Mouse (Mus musculus) embryonic facial prominence, embryonic 15.5 days (tissue): Measurements from ENCODE around the gene Themis2. TPM values are rescaled to one million over a fixed set of nuclear protein-coding genes. Genes with fewer than 3 reads are reported as not detected.
"Not testable (repeated sequence)": the region's sequence is repeated elsewhere in the genome, so short reads cannot be mapped to it uniquely, and the experiment has no call there.

Experiments used
- ATAC-seq: fragments of 200-750 bp; cut with Nextera tagmentation; 2 replicates; pipeline ENCODE4 v1.8.0; 2017; ENCODE audit warnings: low read depth, moderate TSS enrichment; ENCODE audit not compliant: insufficient number of reproducible peaks, low FRiP score, low TSS enrichment
- H3K27ac ChIP-seq: fragments of 300-500 bp; sonication (generic); replicated peaks from 2 replicates; pipeline ENCODE4 v1.5.1; 2015; ENCODE audit warnings: mild to moderate bottlenecking, inconsistent platforms
- H3K27me3 ChIP-seq: fragments of 300-500 bp; sonication (generic); 2 replicates; pipeline ENCODE4 v1.6.1; 2015; ENCODE audit warnings: inconsistent platforms
- H3K36me3 ChIP-seq: fragments of 300-500 bp; sonication (generic); 2 replicates; pipeline ENCODE4 v1.6.1; 2015; ENCODE audit warnings: mild to moderate bottlenecking, inconsistent platforms
- H3K4me1 ChIP-seq: fragments of 300-500 bp; sonication (generic); 2 replicates; pipeline ENCODE4 v1.6.1; 2015; ENCODE audit warnings: inconsistent platforms
- H3K4me2 ChIP-seq: fragments of 300-500 bp; sonication (generic); replicated peaks from 2 replicates; pipeline ENCODE4 v1.6.1; 2015; ENCODE audit warnings: mild to moderate bottlenecking, inconsistent platforms
- H3K4me3 ChIP-seq: fragments of 300-500 bp; sonication (generic); replicated peaks from 2 replicates; pipeline ENCODE4 v1.5.1; 2015; ENCODE audit warnings: mild to moderate bottlenecking, inconsistent platforms
- H3K9ac ChIP-seq: fragments of 300-500 bp; sonication (generic); 2 replicates; pipeline ENCODE4 v1.6.1; 2015; ENCODE audit warnings: inconsistent platforms
- H3K9me3 ChIP-seq: fragments of 300-500 bp; sonication (generic); replicated peaks from 2 replicates; pipeline ENCODE4 v1.6.1; 2016; ENCODE audit warnings: inconsistent platforms
- WGBS: fragments of 180-500 bp; shearing (Covaris S2); methylation state at CpG from one replicate; pipeline ENCODE4 v1.1.7; 2015; 5-methylcytosine and 5-hydroxymethylcytosine counted together
- polyA plus RNA-seq: library from polyadenylated mRNA; unstranded; fragments of >200 nt; fragmentation: Nextera tagmentation; extraction: Ambion mirVana; gene quantifications from 2 replicates; pipeline ENCODE4 v1.2.1, GENCODE M21; 2015

Gene Themis2
- polyA plus RNA-seq, 1 experiment from 2014 or later: 2.2 TPM

DNA sequence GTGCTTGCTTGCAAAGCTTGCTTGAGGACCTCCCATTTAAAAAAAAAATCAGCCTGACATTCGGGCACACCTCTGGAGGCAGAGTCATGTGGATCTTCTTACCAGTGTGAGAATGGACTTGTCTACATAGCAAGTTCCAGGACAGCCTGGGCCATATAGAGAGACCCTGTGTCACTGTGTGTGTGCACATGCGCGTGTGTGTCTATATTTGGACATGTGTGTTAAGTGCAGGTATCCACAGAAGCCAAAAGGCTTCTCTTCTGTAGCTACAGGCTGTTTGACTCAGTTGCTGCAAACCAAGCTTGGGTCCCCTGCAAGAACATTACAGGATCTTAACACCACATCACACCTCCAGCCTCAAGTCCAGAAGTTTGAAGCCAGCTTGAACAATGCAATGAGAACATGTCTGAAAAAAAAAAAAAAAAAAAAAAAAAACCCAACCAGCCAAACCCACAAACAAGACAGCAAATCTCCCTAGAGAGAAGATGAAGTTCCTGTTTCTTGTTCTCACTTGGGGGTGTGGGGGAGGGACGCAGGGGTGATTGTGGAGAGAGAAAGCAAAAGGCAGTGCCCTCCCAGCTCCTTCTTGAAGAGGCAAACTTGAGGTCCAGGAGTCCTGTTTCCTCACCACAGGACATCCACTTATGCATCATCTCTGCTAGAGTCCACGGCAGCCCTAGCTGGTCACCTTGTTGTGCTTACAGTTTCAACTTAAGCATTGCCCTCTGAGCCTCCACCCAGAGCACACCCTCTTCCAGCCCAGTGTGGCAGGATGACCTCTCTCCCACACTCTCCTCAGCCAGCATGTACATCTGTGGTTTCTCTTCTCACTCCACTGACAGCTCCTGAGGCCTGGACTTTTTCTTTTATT is 11.8 kb upstream of the Themis2 start:
- 71% methylated on average over 5 of the region's 5 CpGs for WGBS
- H3K4me1 ChIP-seq: no peaks in the 10 kb centered on the region
- H3K4me3 ChIP-seq: no peak overlapping the region
- H3K9ac ChIP-seq: no peak overlapping the region
- H3K9me3 ChIP-seq: peaks cover 4% of the 10 kb centered on the region; the same call in 1 of the 2 replicates
- no peaks in the 10 kb centered on the region for H3K36me3 ChIP-seq
- no peak overlapping the region for H3K27ac ChIP-seq
- no peaks in the 10 kb centered on the region for H3K27me3 ChIP-seq
- H3K4me2 ChIP-seq: no peak overlapping the region
- no peak for ATAC-seq

DNA sequence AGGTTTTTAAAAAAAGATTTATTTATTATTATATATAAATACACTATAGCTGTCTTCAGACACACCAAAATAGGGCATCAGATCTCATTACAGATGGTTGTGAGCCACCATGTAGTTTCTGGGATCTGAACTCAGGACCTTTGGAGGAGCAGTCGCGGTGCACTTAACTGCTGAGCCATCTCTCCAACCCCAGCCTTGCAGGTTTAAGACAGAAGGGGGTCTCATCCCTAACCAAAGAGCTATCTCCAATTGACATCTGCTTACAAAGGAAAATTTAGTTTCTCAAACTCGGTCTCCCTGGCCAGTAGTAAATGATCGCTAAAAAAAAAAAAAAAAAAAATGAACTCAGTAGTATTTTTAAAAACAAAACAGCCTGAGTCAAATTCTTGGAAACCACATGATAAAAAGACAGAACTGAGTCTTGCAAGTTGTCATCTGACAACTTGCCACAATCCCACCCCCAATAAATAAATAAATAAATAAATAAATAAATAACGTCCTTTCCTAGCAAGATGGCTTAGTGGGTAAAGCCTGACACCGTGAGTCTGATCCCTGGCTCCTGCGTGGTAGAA is 10.5 kb upstream of the Themis2 start:
- H3K27me3 ChIP-seq: no peaks in the 10 kb centered on the region
- 80% methylated on average over 7 of the region's 7 CpGs for WGBS
- H3K36me3 ChIP-seq: no peaks in the 10 kb centered on the region
- H3K27ac ChIP-seq: no peak overlapping the region
- H3K4me1 ChIP-seq: no peaks in the 10 kb centered on the region
- no peak for ATAC-seq
- H3K4me2 ChIP-seq: no peak overlapping the region
- H3K9me3 ChIP-seq: peaks cover 4% of the 10 kb centered on the region; the same call in 1 of the 2 replicates
- H3K9ac ChIP-seq: no peak overlapping the region
- no peak overlapping the region for H3K4me3 ChIP-seq

DNA sequence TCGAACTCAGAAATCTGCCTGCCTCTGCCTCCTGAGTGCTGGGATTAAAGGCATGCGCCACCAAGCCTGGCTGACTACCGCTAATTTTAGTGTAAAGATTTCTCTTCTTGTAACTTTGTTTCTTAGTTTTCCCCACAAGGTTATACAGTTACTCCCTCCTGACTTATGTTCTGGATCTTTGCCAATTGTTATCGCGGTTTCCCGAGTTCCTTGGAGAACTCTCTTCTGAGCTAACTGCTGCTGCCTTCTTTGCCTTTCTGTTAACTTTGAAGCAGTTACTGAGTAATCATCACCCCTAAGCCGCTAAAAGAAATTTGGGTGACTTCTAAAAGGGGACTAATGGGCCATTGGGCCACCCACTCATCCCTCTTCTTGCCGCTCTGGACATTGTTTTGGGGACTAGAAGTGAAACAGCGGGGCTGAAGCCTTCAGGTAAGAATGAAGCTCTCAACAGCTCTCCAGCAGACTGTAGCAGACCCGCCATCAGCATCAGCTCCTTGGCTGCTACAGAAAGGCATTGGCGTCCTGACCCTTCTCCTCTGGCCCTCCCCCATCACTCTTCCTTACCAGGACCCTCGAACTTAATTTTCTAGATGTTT is 9.5 kb upstream of the Themis2 start:
- 80% methylated on average over 12 of the region's 12 CpGs for WGBS

DNA sequence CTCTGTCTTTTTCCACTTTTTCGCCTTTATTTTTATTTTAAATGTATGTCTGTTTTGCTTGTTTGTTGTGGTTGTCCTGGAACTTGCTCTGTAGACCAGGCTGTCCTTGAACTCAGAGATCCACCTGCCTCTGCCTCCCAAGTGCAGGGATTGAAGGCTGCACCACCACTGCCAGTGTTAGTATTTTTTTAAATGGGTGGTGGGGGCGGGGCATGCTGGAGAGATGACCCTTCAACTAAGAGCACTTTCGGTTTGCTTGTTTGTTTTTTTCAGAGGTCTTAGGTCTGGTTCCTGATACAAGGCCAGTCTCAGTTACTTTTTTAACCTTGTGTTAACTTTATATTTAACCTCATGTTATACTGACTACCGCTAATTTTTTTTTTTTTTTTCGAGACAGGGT is 9.0 kb upstream of the Themis2 start:
- 82% methylated on average over 5 of the region's 5 CpGs for WGBS
- Histone ChIP-seq H3K27ac (no peak overlapping the region), H3K36me3 (no peaks in the 10 kb centered on the region), H3K9me3 (no peaks in the 10 kb centered on the region), H3K4me2 (no peak overlapping the region), H3K27me3 (no peaks in the 10 kb centered on the region), H3K4me3 (no peak overlapping the region), H3K4me1 (no peaks in the 10 kb centered on the region), H3K9ac (no peak overlapping the region)
- ATAC-seq: no peak

More for the DNA sequence above, 9.5 kb upstream of the Themis2 start:
- H3K36me3 ChIP-seq: no peaks in the 10 kb centered on the region
- no peak overlapping the region for H3K9ac ChIP-seq
- no peaks in the 10 kb centered on the region for H3K27me3 ChIP-seq
- H3K27ac ChIP-seq: no peak overlapping the region
- H3K4me2 ChIP-seq: no peak overlapping the region
- H3K9me3 ChIP-seq: peaks cover under 1% of the 10 kb centered on the region; the same call in 1 of the 2 replicates
- no peak for ATAC-seq
- no peaks in the 10 kb centered on the region for H3K4me1 ChIP-seq
- H3K4me3 ChIP-seq: no peak overlapping the region

DNA sequence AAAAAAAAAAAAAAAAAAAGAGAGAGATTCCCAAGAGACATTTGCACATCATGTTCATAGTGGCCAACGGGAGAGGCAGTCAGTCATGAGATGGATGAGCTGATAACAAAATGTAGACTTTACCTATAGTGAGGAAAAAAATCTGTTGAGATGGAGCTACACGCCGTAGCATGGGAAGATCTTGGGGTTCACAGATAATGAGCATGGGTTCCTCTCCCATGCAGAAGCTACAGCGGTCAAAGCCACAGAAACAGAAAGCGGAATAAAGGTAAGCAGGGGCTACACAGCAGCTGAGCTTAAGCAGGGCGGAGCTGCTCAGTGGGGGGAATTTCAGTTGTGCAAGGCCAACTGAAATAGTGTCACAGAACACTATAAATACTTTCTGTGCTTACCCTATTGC is 8.1 kb upstream of the Themis2 start:
- 85% methylated on average over 6 of the region's 6 CpGs for WGBS
- ATAC-seq: no peak

DNA sequence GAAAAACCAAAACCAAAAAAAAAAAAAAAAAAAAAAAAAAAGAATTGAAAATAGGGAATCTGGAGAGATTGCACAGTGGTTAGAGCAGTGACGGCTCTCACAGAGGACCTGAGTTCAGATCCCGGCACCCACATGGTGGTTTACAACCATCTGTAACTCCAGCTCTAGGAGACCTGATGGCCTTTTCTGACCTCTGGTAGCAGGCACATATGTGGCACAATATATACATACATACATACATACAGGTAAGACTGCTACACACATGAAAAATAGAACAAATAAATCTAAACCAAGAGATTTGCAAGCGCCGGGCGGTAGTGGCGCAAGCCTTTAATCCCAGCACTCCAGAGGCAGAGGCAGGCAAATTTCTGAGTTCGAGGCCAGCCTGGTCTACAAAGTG is 7.7 kb upstream of the Themis2 start:
- Histone ChIP-seq H3K4me2 (no peak overlapping the region), H3K4me1 (no peaks in the 10 kb centered on the region), H3K27ac (no peak overlapping the region), H3K4me3 (no peak overlapping the region), H3K9me3 (no peaks in the 10 kb centered on the region), H3K9ac (no peak overlapping the region), H3K27me3 (no peaks in the 10 kb centered on the region), H3K36me3 (no peaks in the 10 kb centered on the region)
- 98% methylated on average over 7 of the region's 7 CpGs for WGBS
- no peak for ATAC-seq

More for the DNA sequence above, 8.1 kb upstream of the Themis2 start:
- H3K4me3 ChIP-seq: no peak overlapping the region
- H3K27me3 ChIP-seq: no peaks in the 10 kb centered on the region
- H3K9me3 ChIP-seq: no peaks in the 10 kb centered on the region
- H3K9ac ChIP-seq: no peak overlapping the region
- no peaks in the 10 kb centered on the region for H3K4me1 ChIP-seq
- H3K27ac ChIP-seq: no peak overlapping the region
- no peak overlapping the region for H3K4me2 ChIP-seq
- H3K36me3 ChIP-seq: no peaks in the 10 kb centered on the region

DNA sequence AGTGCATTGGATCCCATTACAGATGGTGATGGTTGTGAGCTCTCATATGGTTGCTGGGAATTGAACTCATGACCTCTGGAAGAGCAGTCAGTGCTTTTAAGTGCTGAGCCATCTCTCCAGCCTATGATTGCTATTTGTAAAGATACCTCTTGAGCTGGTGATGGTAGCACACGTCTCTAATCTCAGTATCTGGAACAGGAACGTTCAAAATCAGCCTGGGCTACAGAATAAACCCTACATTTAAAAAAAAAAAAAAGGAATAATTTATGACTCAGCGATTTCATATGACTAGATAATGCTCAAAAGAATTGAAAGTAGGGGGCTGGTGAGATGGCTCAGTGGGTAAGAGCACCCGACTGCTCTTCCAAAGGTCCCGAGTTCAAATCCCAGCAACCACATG is 7.0 kb upstream of the Themis2 start:
- H3K4me2 ChIP-seq: no peak overlapping the region
- H3K9me3 ChIP-seq: no peaks in the 10 kb centered on the region
- no peaks in the 10 kb centered on the region for H3K4me1 ChIP-seq
- H3K36me3 ChIP-seq: no peaks in the 10 kb centered on the region
- no peak overlapping the region for H3K27ac ChIP-seq
- WGBS: 91% methylated on average over 5 of the region's 5 CpGs
- no peaks in the 10 kb centered on the region for H3K27me3 ChIP-seq
- H3K9ac ChIP-seq: no peak overlapping the region
- ATAC-seq: no peak
- H3K4me3 ChIP-seq: no peak overlapping the region

DNA sequence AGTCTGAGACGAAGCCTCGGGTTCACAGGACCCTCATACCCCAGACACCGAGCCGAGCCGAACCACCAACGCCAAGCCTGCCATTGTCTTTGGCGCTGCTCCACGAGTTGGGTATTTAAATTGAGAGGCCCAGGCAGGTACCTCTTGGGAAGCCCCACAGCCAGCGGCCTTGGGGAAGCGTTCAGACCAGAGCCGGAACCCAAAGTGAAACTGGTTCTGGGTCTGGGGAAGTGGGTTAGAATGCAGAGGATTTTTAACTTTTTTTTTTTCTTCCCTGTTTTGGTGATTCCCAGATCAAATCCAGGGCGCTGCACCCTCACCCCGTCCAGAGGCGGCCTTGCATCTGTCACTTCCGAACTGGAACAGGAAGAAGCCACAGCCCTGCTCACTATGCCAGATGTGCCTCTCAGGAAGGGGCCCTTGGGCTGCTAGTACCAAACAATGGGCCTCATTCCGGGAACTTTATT is 6.0 kb upstream of the Themis2 start:
- Histone ChIP-seq H3K4me3 (no peak overlapping the region), H3K9me3 (no peaks in the 10 kb centered on the region), H3K9ac (no peak overlapping the region), H3K4me2 (no peak overlapping the region), H3K4me1 (no peaks in the 10 kb centered on the region), H3K36me3 (no peaks in the 10 kb centered on the region), H3K27me3 (no peaks in the 10 kb centered on the region), H3K27ac (no peak overlapping the region)
- WGBS: 66% methylated on average over 16 of the region's 16 CpGs
- no peak for ATAC-seq

DNA sequence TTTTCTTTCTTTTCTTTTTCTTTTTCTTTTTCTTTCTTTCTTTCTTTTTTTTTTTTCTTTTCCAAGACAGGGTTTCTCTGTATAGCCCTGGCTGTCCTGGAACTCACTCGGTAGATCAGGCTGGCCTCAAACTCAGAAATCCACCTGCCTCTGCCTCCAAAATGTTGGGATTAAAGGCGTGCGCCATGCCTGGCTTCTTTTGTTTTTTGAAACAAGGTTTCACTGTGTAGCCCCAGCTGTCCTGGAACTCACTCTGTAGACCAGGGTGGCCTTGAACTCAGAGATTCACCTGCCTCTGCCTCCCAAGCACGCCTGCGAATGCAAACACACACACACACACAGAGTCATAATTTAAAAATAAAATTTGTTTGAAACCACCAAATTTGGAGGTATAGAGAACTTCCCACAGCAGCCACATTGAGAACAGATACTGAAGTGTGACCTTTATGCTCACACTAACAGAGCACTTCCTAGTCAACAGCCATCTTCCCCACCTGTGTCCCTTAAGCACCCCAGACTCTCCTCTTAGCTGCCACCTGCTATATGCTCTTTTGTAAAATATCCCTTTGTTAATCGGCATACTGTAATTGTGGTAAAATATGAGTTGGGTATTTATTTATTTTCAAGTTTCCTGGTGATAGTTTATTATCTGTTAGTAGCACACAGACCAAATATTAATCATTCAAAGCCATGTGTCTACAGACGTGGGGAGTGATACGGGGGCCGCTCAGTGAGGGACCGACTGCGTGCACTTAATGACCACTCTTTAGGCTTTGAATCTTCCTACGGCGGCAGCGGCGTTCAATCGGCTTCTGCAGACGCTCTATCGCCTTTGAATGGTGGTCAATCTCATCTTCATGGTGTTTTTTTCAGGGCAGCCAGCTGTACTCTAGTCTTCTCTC is 5.2 kb upstream of the Themis2 start:
- Histone ChIP-seq H3K4me2 (no peak overlapping the region), H3K9ac (no peak overlapping the region), H3K9me3 (no peaks in the 10 kb centered on the region), H3K27me3 (peaks cover 3% of the 10 kb centered on the region; the same call in 1 of the 2 replicates), H3K36me3 (no peaks in the 10 kb centered on the region), H3K4me1 (no peaks in the 10 kb centered on the region; the same call in 1 of the 2 replicates), H3K27ac (no peak overlapping the region), H3K4me3 (no peak overlapping the region)
- WGBS: 88% methylated on average over 18 of the region's 18 CpGs
- no peak for ATAC-seq

DNA sequence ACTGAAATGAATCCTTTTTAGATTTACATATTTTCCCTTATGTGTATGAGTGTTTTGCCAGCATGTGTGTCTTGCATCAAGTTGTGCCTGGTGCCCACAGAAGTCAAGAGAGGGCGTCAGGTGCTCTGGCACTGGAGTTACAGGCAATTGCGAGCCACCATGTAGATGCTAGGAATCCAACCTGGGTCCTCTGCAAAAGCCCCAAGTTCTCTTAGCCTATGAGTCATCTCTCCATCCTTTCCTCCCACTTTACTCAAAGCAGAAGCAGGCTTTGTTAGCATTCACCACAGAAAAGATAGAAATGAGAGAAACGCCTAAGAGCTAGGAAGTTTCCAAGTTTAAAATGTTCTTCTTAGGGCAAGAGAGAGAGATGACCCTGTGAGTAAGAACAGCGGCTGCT is 3.7 kb upstream of the Themis2 start:
- no peak overlapping the region for H3K4me2 ChIP-seq
- H3K27ac ChIP-seq: no peak overlapping the region
- H3K27me3 ChIP-seq: peaks cover 17% of the 10 kb centered on the region
- WGBS: 83% methylated on average over 4 of the region's 4 CpGs
- H3K4me1 ChIP-seq: peaks cover 5% of the 10 kb centered on the region; the same call in 1 of the 2 replicates
- H3K9me3 ChIP-seq: no peaks in the 10 kb centered on the region
- no peak overlapping the region for H3K4me3 ChIP-seq
- H3K9ac ChIP-seq: no peak overlapping the region
- no peaks in the 10 kb centered on the region for H3K36me3 ChIP-seq
- no peak for ATAC-seq

DNA sequence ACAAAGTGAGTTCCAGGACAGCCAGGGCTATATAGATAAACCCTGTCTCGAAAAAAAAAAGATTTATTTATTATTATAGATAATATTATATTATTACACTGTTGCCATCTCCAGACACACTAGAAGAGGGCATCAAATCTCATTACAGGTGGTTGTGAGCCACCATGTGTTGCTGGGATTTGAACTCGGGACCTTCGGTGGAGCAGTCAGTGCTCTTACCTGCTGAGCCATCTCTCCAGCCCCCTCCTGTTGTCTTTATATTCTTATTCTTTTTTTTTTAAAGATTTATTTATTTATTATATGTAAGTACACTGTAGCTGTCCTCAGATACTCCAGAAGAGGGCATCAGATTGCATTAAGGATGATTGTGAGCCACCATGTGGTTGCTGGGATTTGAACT is 2.5 kb upstream of the Themis2 start:
- not testable (repeated sequence) for H3K27ac ChIP-seq, ATAC-seq, H3K9me3 ChIP-seq, H3K4me3 ChIP-seq, H3K4me2 ChIP-seq, H3K9ac ChIP-seq, H3K4me1 ChIP-seq, H3K36me3 ChIP-seq
- peaks cover 21% of the 10 kb centered on the region for H3K27me3 ChIP-seq
- 81% methylated on average over 3 of the region's 3 CpGs for WGBS
